Mouse (Mus musculus) midbrain, embryonic 11.5 days (tissue): Measurements from ENCODE around the gene Gpc6. TPM values are rescaled to one million over a fixed set of nuclear protein-coding genes. Genes with fewer than 3 reads are reported as not detected.

Experiments used
- ATAC-seq: fragments of 200-750 bp; cut with Nextera tagmentation; 2 replicates; pipeline ENCODE4 v1.8.0; 2017; ENCODE audit warnings: moderate TSS enrichment, moderate library complexity; ENCODE audit not compliant: low FRiP score
- DNase-seq: peaks from one replicate; pipeline ENCODE4 v3.0.0; 2015; ENCODE audit warnings: low spot score; ENCODE audit errors: missing footprints
- H3K27ac ChIP-seq: fragments of 300-500 bp; sonication (generic); 2 replicates; pipeline ENCODE4 v1.5.1; 2014; ENCODE audit warnings: low read depth, low read length
- H3K27me3 ChIP-seq: fragments of 300-500 bp; sonication (generic); 2 replicates; pipeline ENCODE4 v1.6.1; 2014; ENCODE audit warnings: mild to moderate bottlenecking, low read length, moderate library complexity, mixed read lengths; ENCODE audit not compliant: control insufficient read depth, insufficient read depth
- H3K36me3 ChIP-seq: fragments of 300-500 bp; sonication (generic); 2 replicates; pipeline ENCODE4 v1.6.1; 2014; ENCODE audit warnings: mild to moderate bottlenecking, low read length, moderate library complexity, mixed read lengths; ENCODE audit not compliant: control insufficient read depth, insufficient read depth
- H3K4me1 ChIP-seq: fragments of 300-500 bp; sonication (generic); 2 replicates; pipeline ENCODE4 v1.6.1; 2014; ENCODE audit warnings: low read length; ENCODE audit not compliant: control insufficient read depth, insufficient read depth
- H3K4me2 ChIP-seq: fragments of 300-500 bp; sonication (generic); 2 replicates; pipeline ENCODE4 v1.6.1; 2014; ENCODE audit warnings: mild to moderate bottlenecking, moderate library complexity
- H3K4me3 ChIP-seq: fragments of 300-500 bp; sonication (generic); 2 replicates; pipeline ENCODE4 v1.5.1; 2014; ENCODE audit warnings: low read depth, low read length
- H3K9ac ChIP-seq: fragments of 300-500 bp; sonication (generic); 2 replicates; pipeline ENCODE4 v1.6.1; 2014; ENCODE audit warnings: low read length
- H3K9me3 ChIP-seq: fragments of 300-500 bp; sonication (generic); 2 replicates; pipeline ENCODE4 v1.6.1; 2016; ENCODE audit warnings: low read length; ENCODE audit not compliant: control insufficient read depth
- WGBS: fragments of 180-500 bp; shearing (Covaris S2); extraction: QIAGEN DNeasy Blood & Tissue Kit; methylation state at CpG from one replicate; pipeline ENCODE4 v1.1.7; 2014; 5-methylcytosine and 5-hydroxymethylcytosine counted together
- polyA plus RNA-seq: library from polyadenylated mRNA; unstranded; fragments of >200 nt; fragmentation: Nextera tagmentation; extraction: Ambion mirVana; gene quantifications from 2 replicates; pipeline ENCODE4 v1.2.1, GENCODE M21; 2014

Gpc6 gene
- polyA plus RNA-seq, 1 experiment from 2014 or later: 24.6 TPM

DNA sequence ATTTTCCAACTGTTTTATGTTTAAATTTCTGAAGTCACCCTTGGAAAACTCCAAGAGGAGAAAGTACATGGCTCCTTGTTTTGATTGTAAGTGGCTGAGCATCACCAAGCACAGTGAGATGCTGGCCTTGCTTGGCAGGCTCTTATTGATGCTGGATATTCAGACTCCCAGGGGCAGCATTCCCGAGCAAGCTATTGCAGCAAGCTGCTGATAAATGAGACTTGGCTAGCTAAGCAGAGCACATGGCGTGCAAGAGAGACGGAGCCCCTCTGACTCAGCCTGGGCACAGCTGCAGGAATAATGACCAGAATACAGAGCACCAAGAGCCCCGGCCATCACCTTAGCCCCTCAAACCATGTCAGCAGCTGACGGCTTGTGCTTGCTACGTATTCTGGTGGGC, 1036.2 kb downstream of the Gpc6 start:
- Histone ChIP-seq H3K9ac (no peak overlapping the region), H3K27ac (no peak overlapping the region), H3K4me3 (no peak overlapping the region), H3K4me1 (no peaks in the 10 kb centered on the region), H3K36me3 (no peaks in the 10 kb centered on the region), H3K9me3 (no peaks in the 10 kb centered on the region), H3K27me3 (no peaks in the 10 kb centered on the region), H3K4me2 (no peak overlapping the region)
- no peak for DNase-seq
- no peak for ATAC-seq
- 73% methylated on average over 6 of the region's 6 CpGs for WGBS

DNA sequence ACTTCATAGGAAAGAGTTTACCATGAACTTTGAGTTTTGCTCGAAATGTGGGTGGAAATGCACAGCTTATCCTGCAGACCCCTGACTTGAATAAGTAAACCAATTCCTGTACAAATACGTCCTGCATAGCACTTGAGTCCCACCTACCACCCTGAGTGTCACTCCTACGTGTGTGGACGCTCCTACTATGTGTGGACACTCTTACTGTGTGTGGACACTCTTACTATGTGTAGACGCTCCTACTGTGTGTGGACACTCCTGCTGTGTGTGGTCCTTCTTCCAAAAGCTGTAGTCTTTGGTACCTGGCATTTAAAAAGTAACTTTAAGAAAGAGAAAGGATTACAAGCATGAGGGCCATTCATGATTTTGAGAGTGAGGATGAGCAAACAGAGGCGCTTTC, 1036.7 kb downstream of the Gpc6 start:
- Histone ChIP-seq H3K4me3 (no peak overlapping the region), H3K9ac (no peak overlapping the region), H3K36me3 (no peaks in the 10 kb centered on the region), H3K27ac (no peak overlapping the region), H3K4me2 (no peak overlapping the region), H3K27me3 (no peaks in the 10 kb centered on the region), H3K9me3 (no peaks in the 10 kb centered on the region), H3K4me1 (no peaks in the 10 kb centered on the region)
- WGBS: 91% methylated on average over 6 of the region's 6 CpGs
- ATAC-seq: no peak
- no peak for DNase-seq

DNA sequence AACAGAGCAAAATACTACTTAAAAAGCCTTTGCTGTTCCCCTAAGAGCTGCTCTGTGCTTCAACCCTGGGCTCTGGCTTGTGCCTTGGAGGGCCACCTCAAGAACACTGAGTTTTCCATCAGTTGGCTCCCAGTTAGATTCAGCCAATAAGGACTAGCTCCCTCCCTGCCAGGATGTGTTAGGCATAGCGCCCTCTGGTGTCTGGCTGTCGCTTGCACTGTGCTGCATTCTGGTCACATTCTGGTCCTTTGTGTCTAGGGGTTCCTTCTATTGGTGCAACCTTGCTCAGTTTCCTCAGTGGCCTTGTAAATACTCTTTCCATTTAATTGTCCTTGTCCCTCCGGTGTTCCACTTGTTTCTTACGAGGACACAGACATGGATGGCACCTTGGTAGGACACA, 1037.3 kb downstream of the Gpc6 start:
- no peaks in the 10 kb centered on the region for H3K9me3 ChIP-seq
- no peaks in the 10 kb centered on the region for H3K36me3 ChIP-seq
- DNase-seq (peak; percentile 89), ATAC-seq (0 out of 2 replicates have a peak, but pooled peaks have one; percentile 54)
- H3K27me3 ChIP-seq: no peaks in the 10 kb centered on the region
- H3K27ac ChIP-seq: no peak overlapping the region
- WGBS: 52% methylated on average over 4 of the region's 4 CpGs
- H3K4me3 ChIP-seq: no peak overlapping the region
- no peak overlapping the region for H3K4me2 ChIP-seq
- no peak overlapping the region for H3K9ac ChIP-seq
- no peaks in the 10 kb centered on the region for H3K4me1 ChIP-seq

DNA sequence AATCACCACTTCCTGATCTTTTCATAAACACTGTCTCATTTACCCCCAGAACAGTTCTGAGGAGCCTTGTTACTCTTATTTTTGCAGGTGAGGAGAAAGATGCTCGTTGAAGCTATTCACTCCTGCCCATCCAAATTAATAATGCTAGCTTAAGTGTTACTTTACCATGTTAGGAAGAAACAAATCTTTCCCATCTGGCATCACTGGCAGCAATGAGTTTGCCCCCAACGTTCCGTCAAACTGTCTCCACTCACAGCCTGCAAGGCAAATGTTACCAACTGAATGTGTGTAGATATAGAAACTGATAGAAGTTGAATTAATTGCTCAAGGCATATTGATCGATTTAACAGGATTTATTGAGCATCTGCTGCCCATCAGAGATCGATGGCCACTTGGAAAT, 1047.5 kb downstream of the Gpc6 start:
- no peak overlapping the region for H3K9ac ChIP-seq
- H3K9me3 ChIP-seq: no peaks in the 10 kb centered on the region
- no peak overlapping the region for H3K4me2 ChIP-seq
- no peak overlapping the region for H3K4me3 ChIP-seq
- no peaks in the 10 kb centered on the region for H3K4me1 ChIP-seq
- no peak for DNase-seq
- H3K27me3 ChIP-seq: no peaks in the 10 kb centered on the region
- no peak overlapping the region for H3K27ac ChIP-seq
- no peak for ATAC-seq
- 92% methylated on average over 5 of the region's 5 CpGs for whole genome bisulfite sequencing
- no peaks in the 10 kb centered on the region for H3K36me3 ChIP-seq

DNA sequence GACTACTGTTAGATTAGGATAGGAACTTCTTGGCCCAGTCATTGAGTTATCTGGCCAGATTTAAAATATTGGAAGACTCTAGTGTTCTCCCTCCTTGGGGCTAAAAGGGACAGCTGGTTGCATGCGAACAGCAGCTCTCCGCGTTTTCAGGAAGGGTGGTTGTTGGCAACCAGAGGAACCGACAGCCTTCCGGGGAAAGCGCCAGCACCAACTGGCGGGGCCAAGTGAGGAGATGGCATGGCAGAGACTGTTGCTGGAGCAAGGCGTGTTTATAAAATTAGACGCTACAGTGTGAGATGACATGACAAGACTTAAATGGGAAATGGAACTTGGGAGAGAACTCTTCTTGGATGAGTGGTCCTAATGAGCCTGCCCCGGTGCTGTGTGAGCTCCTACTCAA, 1056.4 kb downstream of the Gpc6 start:
- Histone ChIP-seq H3K4me3 (no peak overlapping the region), H3K36me3 (no peaks in the 10 kb centered on the region), H3K9me3 (no peaks in the 10 kb centered on the region), H3K4me1 (no peaks in the 10 kb centered on the region), H3K9ac (no peak overlapping the region), H3K4me2 (no peak overlapping the region), H3K27me3 (no peaks in the 10 kb centered on the region), H3K27ac (no peak overlapping the region)
- no peak for DNase-seq
- no peak for ATAC-seq
- 96% methylated on average over 10 of the region's 10 CpGs for WGBS

DNA sequence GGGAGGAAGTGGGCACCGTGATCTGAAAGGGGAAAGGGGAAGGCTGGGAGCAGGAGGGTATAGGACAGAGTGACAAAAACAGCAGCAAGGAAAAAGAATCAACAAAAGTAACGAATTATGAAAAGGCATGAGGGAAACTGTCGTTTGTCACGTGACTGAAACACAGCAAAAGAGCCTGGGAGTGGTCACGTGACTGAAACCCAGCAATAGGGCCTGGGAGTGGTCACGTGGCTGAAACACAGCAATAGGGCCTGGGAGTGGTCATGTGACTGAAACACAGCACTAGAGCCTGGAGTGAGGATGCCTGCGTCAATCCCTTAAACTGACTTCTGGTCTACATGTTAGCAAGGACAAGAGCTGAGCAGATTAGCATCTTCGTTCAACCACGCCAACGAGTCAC, 1063.3 kb downstream of the Gpc6 start:
- ATAC-seq: no peak
- 88% methylated on average over 10 of the region's 10 CpGs for WGBS

DNA sequence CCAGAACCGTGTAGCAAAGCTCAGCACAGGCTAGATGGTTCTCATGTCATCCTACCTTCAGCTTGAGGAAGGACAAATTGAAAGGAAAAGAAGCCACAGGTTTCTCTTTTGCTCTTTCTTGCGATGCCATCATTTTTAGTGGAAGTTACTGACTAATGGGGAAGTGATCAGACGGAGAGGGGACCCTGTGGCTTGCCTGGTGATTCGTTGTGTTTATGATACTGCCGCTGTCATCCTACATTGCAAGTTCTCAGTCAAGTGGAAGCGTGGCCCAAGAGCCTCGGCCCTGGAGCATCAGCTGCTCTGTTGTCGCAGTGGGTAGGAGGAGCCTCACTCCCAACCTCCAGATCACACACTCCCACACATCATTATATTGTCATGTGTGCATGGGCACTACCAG, 1065.1 kb downstream of the Gpc6 start:
- Histone ChIP-seq H3K9me3 (no peaks in the 10 kb centered on the region), H3K27ac (no peak overlapping the region), H3K9ac (no peak overlapping the region), H3K36me3 (no peaks in the 10 kb centered on the region), H3K27me3 (no peaks in the 10 kb centered on the region), H3K4me3 (no peak overlapping the region), H3K4me1 (no peaks in the 10 kb centered on the region; the same call in 1 of the 2 replicates), H3K4me2 (no peak overlapping the region)
- ATAC-seq (no peak), DNase-seq (no peak)
- 86% methylated on average over 8 of the region's 8 CpGs for WGBS

More for the DNA sequence above, 1063.3 kb downstream of the Gpc6 start:
- Histone ChIP-seq H3K4me1 (no peaks in the 10 kb centered on the region; the same call in 1 of the 2 replicates), H3K4me2 (no peak overlapping the region), H3K4me3 (no peak overlapping the region), H3K9ac (no peak overlapping the region), H3K9me3 (no peaks in the 10 kb centered on the region), H3K27ac (no peak overlapping the region), H3K27me3 (no peaks in the 10 kb centered on the region), H3K36me3 (no peaks in the 10 kb centered on the region)
- no peak for DNase-seq

DNA sequence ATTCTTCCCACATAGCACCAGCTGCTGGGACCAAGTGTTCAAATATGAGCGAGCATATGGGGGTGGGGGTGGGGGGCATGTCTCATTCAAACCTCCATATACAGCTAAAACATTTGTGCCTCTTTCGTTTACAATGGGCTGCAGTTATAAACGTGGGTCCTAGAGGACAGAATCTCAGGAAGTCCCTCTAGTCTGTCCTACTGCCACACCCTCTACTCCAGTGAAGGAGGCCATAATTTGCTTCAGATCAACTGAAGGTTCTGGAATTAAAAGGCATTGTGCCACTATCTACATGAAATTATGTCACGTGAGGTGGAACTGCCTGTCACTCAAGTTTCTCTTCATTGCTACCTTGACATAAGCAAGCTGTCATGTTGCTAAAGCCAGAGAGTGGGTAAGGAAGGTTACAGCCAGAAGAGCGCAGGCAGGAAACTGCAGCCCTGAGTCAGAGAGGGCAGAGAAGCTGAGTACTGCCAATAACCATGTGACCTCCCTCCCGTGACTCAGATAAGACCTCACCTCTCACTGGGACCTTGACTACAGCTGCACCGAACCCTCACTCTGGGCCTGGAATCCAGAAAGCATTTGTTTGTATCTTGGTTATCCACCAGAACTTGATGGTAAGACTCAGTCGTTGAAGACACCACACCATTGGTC, 1067.6 kb downstream of the Gpc6 start:
- Histone ChIP-seq H3K36me3 (no peaks in the 10 kb centered on the region), H3K27ac (no peak overlapping the region), H3K4me1 (no peaks in the 10 kb centered on the region; the same call in 1 of the 2 replicates), H3K9me3 (no peaks in the 10 kb centered on the region), H3K4me2 (no peak overlapping the region), H3K9ac (no peak overlapping the region), H3K27me3 (no peaks in the 10 kb centered on the region), H3K4me3 (no peak overlapping the region)
- 0 out of 2 replicates have a peak, but pooled peaks have one; percentile 19 for ATAC-seq
- WGBS: 83% methylated on average over 8 of the region's 8 CpGs
- peak; percentile 10 for DNase-seq

DNA sequence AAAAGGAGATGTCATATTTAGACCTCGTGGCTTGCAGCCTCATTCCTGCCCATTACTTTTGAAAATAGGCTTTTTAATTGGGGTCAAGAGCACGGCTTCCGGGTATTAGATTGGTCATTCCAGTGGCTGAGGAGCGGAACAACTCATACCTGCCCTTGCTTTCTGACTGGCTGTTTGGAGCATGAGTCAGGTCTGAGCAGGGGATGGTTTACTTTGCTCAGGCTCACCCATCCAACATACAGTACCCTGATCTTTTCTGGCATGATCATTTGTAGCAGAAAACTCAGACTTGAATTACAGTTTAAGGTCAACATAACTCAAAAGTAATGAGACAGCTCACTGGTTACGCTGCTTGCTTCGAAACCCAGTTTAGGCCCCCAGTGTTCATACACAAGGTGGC, 1068.7 kb downstream of the Gpc6 start:
- no peaks in the 10 kb centered on the region for H3K27me3 ChIP-seq
- H3K9me3 ChIP-seq: no peaks in the 10 kb centered on the region
- H3K36me3 ChIP-seq: no peaks in the 10 kb centered on the region
- no peak overlapping the region for H3K9ac ChIP-seq
- 87% methylated on average over 6 of the region's 6 CpGs for WGBS
- ATAC-seq: no peak
- H3K4me2 ChIP-seq: no peak overlapping the region
- H3K4me3 ChIP-seq: no peak overlapping the region
- no peaks in the 10 kb centered on the region; the same call in 1 of the 2 replicates for H3K4me1 ChIP-seq
- no peak overlapping the region for H3K27ac ChIP-seq
- DNase-seq: no peak
